Mouse (Mus musculus) heart, adult 18-20 months (tissue): ENCODE data around the gene Tmem82. TPM values are rescaled to one million over a fixed set of nuclear protein-coding genes. Genes with fewer than 3 reads are reported as not detected.
A peak's percentile ranks its signal among the peaks of the same experiment; 100 is the strongest.

Experiments
- DNase-seq, 2 experiments: peaks; one replicate each; pipeline ENCODE4 v3.0.0; 2021 to 2022; ENCODE audit warnings: mixed read lengths in 1 of 2
- total RNA-seq, 2 experiments: library from RNA; stranded (reverse); gene quantifications; 2 replicates each; pipeline ENCODE4 v1.2.3; 2021

The Tmem82 gene
- total RNA-seq, 2 experiments from 2014 or later: 18.7 to 20.7 TPM

DNA sequence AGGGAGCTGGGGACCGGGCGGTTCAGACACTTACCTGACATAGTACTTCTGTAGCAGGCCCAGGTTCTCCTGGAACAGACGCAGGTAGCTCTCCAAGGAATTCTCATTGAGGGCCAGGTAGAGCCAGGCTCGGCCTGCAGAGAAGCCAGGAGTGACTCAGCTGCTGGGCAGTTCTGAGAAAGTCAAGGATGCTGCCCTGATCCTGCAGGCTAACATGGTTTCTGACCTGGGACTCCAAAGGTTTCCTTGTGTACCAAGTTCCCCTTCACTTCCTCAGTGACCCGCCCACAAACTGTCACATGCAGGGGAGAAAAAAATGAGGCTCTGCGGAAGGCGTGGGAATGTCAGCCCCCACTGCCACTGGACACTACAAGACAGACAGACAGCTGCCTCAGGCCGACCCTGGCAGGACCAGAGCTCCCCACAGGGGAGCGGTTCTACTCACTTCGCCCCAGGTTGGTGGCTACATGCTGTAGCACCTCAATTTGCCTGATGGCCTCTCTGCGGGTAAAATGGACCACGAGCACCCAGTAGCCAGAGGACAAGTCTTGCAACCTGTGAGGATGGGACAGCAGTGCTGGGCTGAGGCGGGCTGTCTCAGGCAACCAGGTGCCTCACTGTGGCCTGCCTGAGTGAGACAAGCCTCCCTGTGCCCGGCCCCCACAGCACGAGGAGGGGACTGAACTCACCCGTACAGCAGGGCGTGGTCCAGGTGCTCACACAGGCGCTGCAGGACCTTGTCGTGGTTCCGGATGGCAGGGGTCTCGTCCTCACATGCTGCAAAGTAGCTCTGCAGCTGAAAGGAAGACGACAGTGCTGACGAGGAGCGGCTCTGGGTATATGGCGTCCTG lies 23.8 kb upstream of the Tmem82 start:
- DNase-seq: peak in 1 of 2 experiments; percentile 38

GRCm38 (mm10) chr4:141641353-141641771 lies 22.9 kb upstream of the Tmem82 start:
- peak; percentile 81 to 88 for DNase-seq

GRCm38 (mm10) chr4:141639474-141639873 lies 21.0 kb upstream of the Tmem82 start:
- DNase-seq: no peak

DNA sequence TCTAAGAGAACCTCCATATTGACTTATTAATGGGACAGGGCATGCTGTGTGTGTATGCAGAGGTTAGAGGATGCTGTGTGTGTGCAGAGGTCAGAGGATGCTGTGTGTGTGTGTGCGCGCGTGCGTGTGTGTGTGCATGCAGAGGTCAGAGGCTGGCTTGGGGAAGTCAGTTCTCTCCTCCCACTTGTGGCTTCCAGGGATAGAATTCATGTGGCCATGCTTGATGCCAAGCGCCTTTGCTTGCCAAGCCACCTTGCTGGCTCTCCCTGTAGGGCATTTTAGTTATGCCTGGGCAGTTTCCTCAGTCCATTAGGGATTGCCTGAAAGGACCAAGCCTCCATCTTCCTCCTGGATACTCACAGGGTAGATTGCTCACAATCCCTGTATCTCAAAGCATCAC lies 18.3 kb upstream of the Tmem82 start:
- DNase-seq: peak; percentile 69 to 77

- DNase-seq: no peak
Measured at GRCm38 (mm10) chr4:141635991-141636390, 17.6 kb upstream of the Tmem82 start.

GRCm38 (mm10) chr4:141632111-141632873 lies 13.9 kb upstream of the Tmem82 start:
- DNase-seq: no peak

- no peak for DNase-seq
Measured at GRCm38 (mm10) chr4:141631250-141631649, 12.8 kb upstream of the Tmem82 start.

GRCm38 (mm10) chr4:141630021-141630420 lies 11.6 kb upstream of the Tmem82 start:
- no peak for DNase-seq

- no peak for DNase-seq
Measured at GRCm38 (mm10) chr4:141628661-141629060, 10.2 kb upstream of the Tmem82 start.

DNA sequence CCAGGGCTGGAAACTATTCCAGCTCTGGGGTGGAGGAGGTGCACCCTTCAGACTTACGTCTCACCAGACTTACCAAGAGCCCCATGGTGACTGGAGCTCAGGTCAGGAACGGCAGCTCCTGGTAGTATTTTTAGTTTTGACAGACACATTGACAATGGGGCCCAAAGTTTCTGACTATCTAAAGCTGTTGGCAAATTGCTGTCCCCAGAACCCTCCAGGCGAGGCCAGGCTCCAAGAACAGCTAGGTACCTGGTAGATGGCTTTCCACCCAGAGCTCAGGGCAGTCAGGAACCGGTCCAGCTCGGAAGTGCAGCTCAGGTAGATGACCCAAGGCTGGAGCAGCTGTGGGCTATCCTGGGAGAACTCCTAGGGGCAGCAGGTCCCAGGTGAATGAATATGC lies 9.1 kb upstream of the Tmem82 start:
- DNase-seq: peak in 1 of 2 experiments; percentile 70

GRCm38 (mm10) chr4:141625774-141626550 lies 7.5 kb upstream of the Tmem82 start:
- DNase-seq: no peak

DNA sequence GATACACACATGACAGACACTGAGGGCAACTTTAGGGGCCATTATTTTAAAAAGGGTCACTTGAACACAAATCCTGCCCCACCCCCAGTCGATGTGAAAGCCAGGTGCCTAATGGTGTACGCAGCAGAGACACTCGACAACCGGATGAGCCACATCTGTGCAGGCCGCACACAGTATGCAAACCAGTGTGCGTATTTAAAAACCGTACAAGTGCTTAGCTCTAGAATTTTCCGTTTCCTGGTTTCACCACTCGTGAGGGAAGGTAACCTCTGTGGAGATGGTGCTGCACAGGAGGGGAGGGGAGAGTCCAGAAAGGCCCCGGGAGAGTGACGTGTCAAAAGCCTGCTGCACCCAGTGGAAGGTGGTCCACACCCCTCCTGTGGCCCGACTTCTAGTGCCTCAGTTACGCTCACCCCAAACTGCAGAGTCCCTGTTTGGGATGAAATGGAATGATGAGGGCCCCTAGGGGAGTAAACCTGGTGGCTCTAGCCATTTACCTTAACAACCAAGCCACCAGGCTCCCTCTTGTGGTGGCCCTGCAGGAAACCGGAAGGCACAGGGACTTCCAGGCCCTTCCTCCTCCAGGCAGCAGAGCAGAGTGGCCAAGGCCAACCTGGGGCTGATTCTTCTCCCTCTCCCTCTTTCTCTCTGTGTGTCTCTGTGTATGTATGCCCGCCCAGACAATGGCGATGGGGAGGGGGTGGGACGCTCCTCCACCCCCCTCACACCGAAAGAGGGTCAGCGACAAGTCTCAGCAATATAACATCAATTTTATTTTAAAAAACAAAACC lies 6.7 kb upstream of the Tmem82 start:
- peak in 1 of 2 experiments; percentile 53 for DNase-seq

GRCm38 (mm10) chr4:141624134-141624533 lies 5.7 kb upstream of the Tmem82 start:
- no peak for DNase-seq

GRCm38 (mm10) chr4:141623666-141624065 lies 5.2 kb upstream of the Tmem82 start, which contains the start of gene Slc25a34:
Slc25a34 (minus strand) TSS chr4:141623821.
- DNase-seq: peak; percentile 81 to 93

- DNase-seq: no peak
Measured at GRCm38 (mm10) chr4:141623037-141623436, 4.6 kb upstream of the Tmem82 start.

- DNase-seq: peak in 1 of 2 experiments; percentile 44
Measured at GRCm38 (mm10) chr4:141622580-141622979, 4.1 kb upstream of the Tmem82 start.

GRCm38 (mm10) chr4:141622091-141622490 lies 3.7 kb upstream of the Tmem82 start:
- no peak for DNase-seq

GRCm38 (mm10) chr4:141621297-141621696 lies 2.9 kb upstream of the Tmem82 start:
- DNase-seq: no peak

DNA sequence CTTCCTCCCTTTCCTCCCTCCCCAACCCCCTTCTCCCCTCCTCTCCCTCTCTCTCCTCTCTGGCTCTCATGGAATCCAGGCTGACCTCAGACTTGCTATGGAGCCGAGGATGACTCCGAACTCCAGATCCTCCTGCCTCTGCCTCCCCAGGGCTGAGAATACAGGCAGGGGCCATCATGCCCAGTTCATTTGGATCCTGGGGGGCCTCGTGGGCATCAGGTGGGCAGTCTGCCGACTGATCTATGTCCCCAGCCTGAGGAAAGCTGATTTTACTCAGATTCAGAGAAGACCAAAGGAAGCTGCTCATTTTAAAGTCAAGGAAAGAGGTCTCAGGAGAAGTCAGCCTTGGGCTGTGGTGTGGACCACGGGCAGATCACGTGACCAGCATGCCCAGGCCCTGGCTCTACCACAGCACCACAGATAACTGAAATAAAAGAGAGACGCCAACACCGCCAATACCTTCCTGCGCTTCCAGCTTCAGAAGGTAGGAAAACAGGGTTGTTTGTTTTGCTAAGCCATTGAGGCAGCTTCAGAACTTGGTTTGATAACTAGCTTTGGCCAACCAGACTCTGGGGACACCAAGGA lies 958 bp upstream of the Tmem82 start:
- no peak for DNase-seq

GRCm38 (mm10) chr4:141617863-141618564 lies 419 bp downstream of the Tmem82 start:
- no peak for DNase-seq
